8 mouse cellular contexts compared by ENCODE assay signal in genomic region chr4:59783685-59784279, GRCm38 (mm10). TPM values are rescaled to one million over a fixed set of nuclear protein-coding genes. Genes with fewer than 3 reads are reported as not detected.
DNase-seq lines count a peak whose midpoint lies in the region; ATAC-seq lines count a peak whose summit lies in the region.

No protein-coding gene starts in this region.

- peak overlapping the region; percentile 95 for H3K9ac ChIP-seq in heart, embryonic 14.5 days (ENCODE audit: low read length)
- peak overlapping the region; percentile 95 for H3K9ac ChIP-seq in liver, embryonic 13.5 days
- H3K9ac ChIP-seq in stomach, embryonic 16.5 days (ENCODE audit: low read length) = peak overlapping the region; percentile 88

- peak; percentile 94 for ATAC-seq in heart, embryonic 14.5 days (ENCODE audit: insufficient number of reproducible peaks, insufficient read depth, low FRiP score, low read depth)
- ATAC-seq in liver, embryonic 13.5 days (ENCODE audit: low read depth) = peak; percentile 96
- ATAC-seq in stomach, embryonic 16.5 days (ENCODE audit: insufficient read depth, low FRiP score) = peak; percentile 97

- under 1% methylated on average over 32 of the region's 36 CpGs for WGBS in heart, embryonic 14.5 days
- under 1% methylated on average over 36 of the region's 36 CpGs for WGBS in liver, embryonic 13.5 days (ENCODE audit: insufficient replicate concordance)
- WGBS in stomach, embryonic 16.5 days = under 1% methylated on average over 36 of the region's 36 CpGs

- H3K36me3 ChIP-seq in heart, embryonic 14.5 days (ENCODE audit: control insufficient read depth, insufficient read depth, low read length) = no peaks in the 10 kb centered on the region
- peaks cover 3% of the 10 kb centered on the region for H3K36me3 ChIP-seq in liver, embryonic 13.5 days
- H3K36me3 ChIP-seq in stomach, embryonic 16.5 days (ENCODE audit: control insufficient read depth, insufficient read depth, low read length) = no peaks in the 10 kb centered on the region

- no peaks in the 10 kb centered on the region for H3K9me3 ChIP-seq in heart, embryonic 14.5 days (ENCODE audit: control insufficient read depth, low read length)
- no peaks in the 10 kb centered on the region for H3K9me3 ChIP-seq in liver, embryonic 13.5 days (replicated peaks)
- no peaks in the 10 kb centered on the region for H3K9me3 ChIP-seq in stomach, embryonic 16.5 days (replicated peaks; ENCODE audit: control insufficient read depth, low read length)

- peak overlapping the region; percentile 82 for H3K4me2 ChIP-seq in heart, embryonic 14.5 days (ENCODE audit: low read length)
- peak overlapping the region; percentile 97 for H3K4me2 ChIP-seq in liver, embryonic 13.5 days
- peak overlapping the region; percentile 80 for H3K4me2 ChIP-seq in stomach, embryonic 16.5 days (ENCODE audit: low read depth, low read length)

- peak; percentile 98 for DNase-seq in CD4-positive, CD25-positive, alpha-beta regulatory T cell, adult 2 months (ENCODE audit: low read depth, low spot score)
- DNase-seq in fat pad, adult 2 months (ENCODE audit: extremely low read depth, low read depth, low spot score) = peak; percentile 74
- peak; percentile 97 for DNase-seq in kidney, postnatal 14 days
- DNase-seq in liver, embryonic 13.5 days = peak; percentile 96
- peak; percentile 96 for DNase-seq in neural tube, embryonic 10.5 days (ENCODE audit: extremely low spot score, low spot score)

- peak overlapping the region; percentile 92 for H3K4me3 ChIP-seq in brown adipose tissue, adult 24 weeks (ENCODE audit: insufficient read depth, low read depth, low read length)
- H3K4me3 ChIP-seq in heart, embryonic 14.5 days (ENCODE audit: control insufficient read depth in 1 of 2, insufficient read depth in 1 of 2, low read depth in 1 of 2, low read length in 2 of 2) = peak overlapping the region; percentile 91 to 99
- H3K4me3 ChIP-seq in liver, embryonic 13.5 days (replicated peaks) = peak overlapping the region; percentile 100
- peak overlapping the region; percentile 93 for H3K4me3 ChIP-seq in stomach, embryonic 16.5 days (replicated peaks; ENCODE audit: low read length)

- no peaks in the 10 kb centered on the region for H3K27me3 ChIP-seq in heart, embryonic 14.5 days (ENCODE audit: control insufficient read depth, insufficient read depth, low read length)
- no peaks in the 10 kb centered on the region for H3K27me3 ChIP-seq in liver, embryonic 13.5 days
- H3K27me3 ChIP-seq in stomach, embryonic 16.5 days (ENCODE audit: control insufficient read depth, insufficient read depth, low read length) = no peaks in the 10 kb centered on the region

- peak overlapping the region; percentile 64 for H3K27ac ChIP-seq in brown adipose tissue, adult 24 weeks (replicated peaks; ENCODE audit: low read depth, low read length)
- peak overlapping the region; percentile 67 to 81 for H3K27ac ChIP-seq in heart, embryonic 14.5 days (replicated peaks in 1 of 2; ENCODE audit: control insufficient read depth in 1 of 2, insufficient read depth in 1 of 2, low read depth in 2 of 2, low read length in 2 of 2)
- H3K27ac ChIP-seq in liver, embryonic 13.5 days = peak overlapping the region; percentile 76
- H3K27ac ChIP-seq in stomach, embryonic 16.5 days (ENCODE audit: low read length) = peak overlapping the region; percentile 58

- peaks cover 4% of the 10 kb centered on the region; the same call in 1 of the 2 replicates for H3K4me1 ChIP-seq in brown adipose tissue, adult 24 weeks (ENCODE audit: control insufficient read depth, insufficient read depth, insufficient read length, low read length)
- H3K4me1 ChIP-seq in heart, embryonic 14.5 days (ENCODE audit: control insufficient read depth in 2 of 2, insufficient read depth in 2 of 2, low read length in 2 of 2) = peaks cover 0 to 7% of the 10 kb centered on the region in 2 experiments; a peak in 2 of 4 replicates
- H3K4me1 ChIP-seq in liver, embryonic 13.5 days (replicated peaks) = peaks cover 30% of the 10 kb centered on the region
- H3K4me1 ChIP-seq in stomach, embryonic 16.5 days (ENCODE audit: control insufficient read depth, insufficient read depth, low read length) = peaks cover 4% of the 10 kb centered on the region; the same call in 1 of the 2 replicates

RNA-seq across cellular contexts. Expression of gene Inip, which starts 17.6 kb away (rescaled TPM):
- 8.4 and 11.5 TPM in 2 replicates for polyA plus RNA-seq in brown adipose tissue, adult 24 weeks (2012; ENCODE audit: insufficient read depth, insufficient read length, missing spikeins)
- polyA plus RNA-seq in heart, embryonic 14.5 days (2014; fragmentation: Nextera tagmentation; extraction: Ambion mirVana) = 40.2 and 46.1 TPM in 2 replicates
- 24.7 and 30.0 TPM in 2 replicates for polyA plus RNA-seq in liver, embryonic 13.5 days (2015; fragmentation: Nextera tagmentation; extraction: Ambion mirVana)
- polyA plus RNA-seq in stomach, embryonic 16.5 days (2015; fragmentation: Nextera tagmentation; extraction: Ambion mirVana) = 41.4 and 44.7 TPM in 2 replicates

RNA-seq across cellular contexts. Expression of gene Snx30, which starts 21.9 kb away (rescaled TPM):
- 1.0 and 2.5 TPM in 2 replicates for polyA plus RNA-seq in brown adipose tissue, adult 24 weeks (2012; ENCODE audit: insufficient read depth, insufficient read length, missing spikeins)
- 6.3 and 6.6 TPM in 2 replicates for polyA plus RNA-seq in heart, embryonic 14.5 days (2014; fragmentation: Nextera tagmentation; extraction: Ambion mirVana)
- polyA plus RNA-seq in liver, embryonic 13.5 days (2015; fragmentation: Nextera tagmentation; extraction: Ambion mirVana) = 3.4 and 4.5 TPM in 2 replicates
- 4.1 and 4.9 TPM in 2 replicates for polyA plus RNA-seq in stomach, embryonic 16.5 days (2015; fragmentation: Nextera tagmentation; extraction: Ambion mirVana)

Comparison
In these comparisons a context has a peak if more than half of its experiments do, and no peak if none do; other contexts are left out.
1. Peak in every context shown above with its lines: DNase-seq, ATAC-seq, H3K4me3 ChIP-seq and H3K27ac ChIP-seq.